Mouse (Mus musculus): Measurements from ENCODE around the gene Gm7075.
"Not testable (repeated sequence)": the region's sequence is repeated elsewhere in the genome, so short reads cannot be mapped to it uniquely, and the experiment has no call there.

Gene Gm7075

DNA sequence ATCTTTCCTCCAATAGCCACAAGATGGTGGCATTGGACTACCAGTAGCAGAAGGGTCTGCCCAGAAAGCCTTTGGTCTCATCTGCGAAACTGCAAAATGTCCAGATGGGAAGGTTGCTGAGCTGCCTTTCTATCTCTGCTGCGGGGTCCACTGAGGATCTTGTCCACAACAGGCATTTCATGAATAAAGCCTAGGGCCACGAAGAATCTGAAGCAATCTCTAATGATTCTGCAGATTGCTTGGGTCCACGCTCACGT lies 1.1 kb upstream of the Gm7075 start:
- in situ Hi-C loops (cut with MseI, MboI) = loop anchor here in 1 of 2 experiments (5.0 kb wide), 1 partner anchor 155 kb away; no protein-coding TSS in a partner anchor

DNA sequence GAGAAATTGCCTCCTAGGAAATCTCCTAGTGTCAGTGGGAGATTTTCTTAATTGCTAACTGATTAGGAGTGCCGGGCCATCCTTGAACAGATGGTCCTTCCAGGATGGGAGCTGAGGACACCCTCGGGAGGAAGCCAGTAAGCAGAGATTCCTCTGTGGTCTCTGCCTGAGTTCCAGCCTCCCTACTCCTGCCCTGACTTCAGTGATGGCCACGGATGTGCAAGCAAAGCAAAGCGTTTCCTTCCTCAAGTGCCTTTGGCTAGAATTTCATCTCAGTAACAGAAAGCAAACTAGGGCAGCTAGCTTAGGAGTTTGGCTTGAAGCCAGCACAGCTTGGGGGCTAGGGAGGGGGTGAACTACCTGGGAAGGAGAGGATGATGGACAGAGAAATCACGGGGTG lies 4.5 kb downstream of the Gm7075 start:
- in situ Hi-C loops (cut with MseI, MboI) = no loop called here

DNA sequence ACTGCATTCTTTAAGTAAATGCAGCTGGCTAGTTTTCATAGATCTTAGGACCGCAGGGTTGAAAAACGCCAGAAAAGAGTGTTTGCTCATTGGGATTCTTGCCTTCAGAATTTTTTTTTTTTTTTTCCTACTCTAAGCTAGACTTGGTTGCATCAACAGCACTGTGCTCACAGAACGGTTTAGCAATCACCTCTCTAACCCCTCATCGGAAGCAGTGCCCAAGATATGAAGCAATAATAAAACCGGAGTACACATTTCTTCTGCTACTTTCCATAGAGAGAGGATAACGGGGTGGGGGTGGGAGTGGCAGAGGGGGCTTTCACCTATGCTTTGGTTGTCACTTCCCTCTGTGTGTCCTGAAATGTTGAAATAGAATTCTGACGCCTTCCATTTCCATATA lies 5.7 kb downstream of the Gm7075 start:
- in situ Hi-C loops (cut with MseI, MboI) = no loop called here

DNA sequence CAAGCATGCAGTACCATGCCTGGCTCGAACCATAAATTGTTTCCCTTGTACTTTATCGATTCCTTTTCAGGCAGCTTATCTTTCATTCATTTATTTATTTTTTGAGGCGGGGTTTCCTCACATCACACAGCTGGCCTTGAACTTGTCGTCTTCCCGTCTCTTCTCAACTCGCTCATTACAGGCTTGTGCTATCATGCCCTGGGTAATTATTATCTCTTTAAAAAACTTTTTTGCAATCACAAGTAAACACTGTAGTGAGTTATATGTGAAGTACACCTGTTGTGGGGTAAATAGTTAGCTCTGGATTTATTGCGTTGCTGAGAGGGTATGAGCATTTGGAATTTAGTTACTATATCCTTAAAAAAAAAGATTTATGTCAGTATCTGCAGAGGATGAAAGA lies 6.3 kb downstream of the Gm7075 start:
- in situ Hi-C loops (cut with MseI, MboI) = no loop called here

DNA sequence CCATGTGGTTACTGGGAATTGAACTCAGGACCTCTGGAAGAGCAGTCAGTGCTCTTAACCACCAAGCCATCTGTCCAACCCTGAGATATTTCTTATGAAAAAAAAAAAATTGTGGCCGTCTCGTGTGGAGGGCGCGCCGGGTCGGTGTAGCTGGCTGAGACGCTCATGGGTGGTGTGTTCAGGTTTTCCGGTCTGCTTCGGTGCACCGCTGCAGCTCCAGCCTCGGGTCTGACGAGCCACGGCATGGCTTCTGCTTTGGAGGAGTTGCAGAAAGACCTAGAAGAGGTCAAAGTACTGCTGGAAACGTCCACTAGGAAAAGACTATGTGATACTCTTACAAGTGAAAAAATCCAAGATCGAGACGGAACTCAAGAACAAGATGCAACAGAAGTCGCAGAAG lies 8.8 kb downstream of the Gm7075 start:
- in situ Hi-C loops (cut with MseI, MboI) = no loop called here

DNA sequence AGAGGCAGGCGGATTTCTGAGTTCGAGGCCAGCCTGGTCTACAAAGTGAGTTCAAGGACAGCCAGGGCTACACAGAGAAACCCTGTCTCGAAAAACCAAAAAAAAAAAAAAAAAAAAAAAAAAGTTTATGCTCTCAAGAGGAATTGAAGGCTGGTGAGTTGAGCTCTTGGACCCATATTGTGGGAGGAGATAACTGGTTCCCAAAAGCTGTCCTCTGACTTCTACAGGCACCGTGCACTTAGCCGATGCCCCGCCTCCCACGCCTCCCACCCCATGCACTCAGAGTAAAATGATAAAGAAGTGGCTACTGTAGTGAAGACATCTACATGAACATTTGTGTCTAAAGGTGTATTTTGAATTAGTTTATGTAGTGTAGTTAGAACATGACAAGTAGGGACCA lies 9.9 kb downstream of the Gm7075 start:
- in situ Hi-C loops (cut with MseI, MboI) = not testable (repeated sequence)

DNA sequence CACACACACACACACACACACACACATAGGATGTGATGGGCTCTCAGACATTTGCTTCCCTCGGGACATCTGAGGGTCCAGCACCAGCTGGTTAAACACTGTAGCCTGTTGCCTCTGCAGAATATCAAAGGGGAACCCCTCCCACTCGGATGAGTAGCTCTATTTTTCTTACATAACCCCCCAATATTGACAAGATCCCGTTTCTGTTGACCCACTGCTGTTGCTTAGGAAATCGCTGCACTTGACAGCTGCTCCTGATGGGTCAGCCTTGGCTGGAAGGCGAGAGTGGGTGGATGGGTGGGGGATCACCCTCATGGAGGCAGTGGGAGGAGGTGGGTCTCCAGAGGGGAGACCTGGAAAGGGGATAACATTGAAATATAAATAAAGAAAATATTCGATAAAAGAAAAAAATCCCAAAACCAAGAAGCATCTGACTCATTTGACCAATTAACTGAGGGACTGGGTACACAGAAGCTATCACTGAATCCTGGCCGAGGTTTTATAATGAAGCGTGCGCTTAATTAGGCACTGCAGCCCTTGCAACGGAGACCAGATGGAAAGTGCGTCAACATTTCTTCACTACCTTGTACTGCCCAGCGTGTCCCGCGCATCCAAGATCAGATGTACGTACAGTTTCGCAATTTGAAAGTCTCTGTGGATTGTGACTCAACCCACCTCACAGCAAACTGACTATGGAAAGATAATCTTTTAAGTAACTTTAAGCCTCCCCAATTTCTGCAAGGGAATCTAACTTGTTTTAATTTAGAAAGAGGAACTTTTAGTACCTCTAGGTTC lies 11.2 kb downstream of the Gm7075 start:
- in situ Hi-C loops (cut with MseI, MboI) = no loop called here

DNA sequence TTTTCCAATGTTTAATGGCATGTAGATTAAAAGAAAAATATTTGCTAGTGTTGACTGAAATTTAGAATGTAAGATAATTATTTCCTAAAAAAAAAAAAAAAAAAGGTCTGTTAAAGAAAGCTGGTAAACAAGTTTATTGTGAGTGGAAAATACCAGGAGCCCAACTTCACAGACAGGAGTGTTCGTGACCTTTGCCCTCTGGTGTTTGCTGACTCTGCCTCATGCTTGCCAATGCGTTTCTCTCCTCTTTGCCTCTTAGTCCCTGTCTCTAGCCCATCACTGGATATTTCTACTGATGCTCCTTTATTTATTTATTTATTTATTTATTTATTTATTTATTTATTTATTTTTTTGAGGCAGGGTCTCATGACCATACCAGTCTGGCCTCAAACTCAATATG lies 18.0 kb downstream of the Gm7075 start:
- in situ Hi-C loops (cut with MseI, MboI) = no loop called here

DNA sequence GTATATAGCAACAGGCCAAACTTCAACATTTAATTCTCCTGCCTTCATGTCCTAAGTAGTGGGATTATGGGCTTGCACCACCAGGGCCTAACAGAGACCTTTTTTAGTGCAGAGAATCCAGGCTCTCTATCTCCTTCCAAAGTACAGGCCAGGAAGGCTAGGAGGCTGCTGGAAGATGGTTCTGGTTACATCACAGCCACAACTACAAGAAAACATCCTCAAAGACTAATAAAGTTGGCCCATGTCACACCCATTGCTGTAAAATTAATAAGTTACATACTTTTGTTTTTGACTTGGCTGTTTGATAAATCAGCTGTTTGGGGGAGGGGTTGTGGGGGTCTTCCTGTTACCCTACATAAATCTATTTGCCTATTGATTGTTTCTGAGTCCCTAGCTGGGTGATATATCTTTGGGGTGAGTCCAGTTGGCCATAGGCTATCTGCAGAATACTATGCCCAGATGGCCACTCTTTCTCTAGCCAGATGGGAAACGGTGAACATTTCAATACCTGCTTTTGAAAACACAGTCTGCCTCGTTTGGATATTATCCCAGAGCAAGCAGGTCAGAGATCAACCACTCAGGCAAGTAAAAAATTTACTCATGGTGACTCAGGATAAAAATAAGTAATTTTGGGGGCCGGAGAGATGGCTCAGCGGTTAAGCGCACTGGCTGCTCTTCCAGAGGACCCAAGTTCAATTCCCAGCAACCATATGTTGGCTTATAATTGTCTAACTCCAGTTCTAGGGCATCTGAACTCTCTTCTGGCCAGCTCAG lies 18.7 kb downstream of the Gm7075 start:
- in situ Hi-C loops (cut with MseI, MboI) = no loop called here

DNA sequence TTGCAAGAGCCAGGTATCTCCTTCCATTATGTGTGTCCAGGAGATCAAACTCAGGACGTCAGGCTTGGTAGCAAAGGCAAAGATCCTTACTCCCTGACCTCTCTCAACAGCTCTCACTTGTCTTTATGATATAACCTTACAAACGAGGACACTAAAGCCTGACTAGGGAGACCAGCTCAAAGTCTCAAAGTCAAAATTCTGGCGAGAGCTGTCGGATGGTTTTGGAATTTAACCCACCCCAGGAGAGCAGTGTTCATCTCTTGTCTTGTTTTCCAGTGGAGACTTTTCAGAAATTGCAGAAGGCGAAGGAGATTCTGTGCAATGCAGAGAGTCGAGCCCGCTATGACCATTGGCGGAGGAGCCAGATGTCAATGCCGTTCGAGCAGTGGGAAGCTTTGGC lies 24.6 kb downstream of the Gm7075 start:
- in situ Hi-C loops (cut with MseI, MboI) = no loop called here

DNA sequence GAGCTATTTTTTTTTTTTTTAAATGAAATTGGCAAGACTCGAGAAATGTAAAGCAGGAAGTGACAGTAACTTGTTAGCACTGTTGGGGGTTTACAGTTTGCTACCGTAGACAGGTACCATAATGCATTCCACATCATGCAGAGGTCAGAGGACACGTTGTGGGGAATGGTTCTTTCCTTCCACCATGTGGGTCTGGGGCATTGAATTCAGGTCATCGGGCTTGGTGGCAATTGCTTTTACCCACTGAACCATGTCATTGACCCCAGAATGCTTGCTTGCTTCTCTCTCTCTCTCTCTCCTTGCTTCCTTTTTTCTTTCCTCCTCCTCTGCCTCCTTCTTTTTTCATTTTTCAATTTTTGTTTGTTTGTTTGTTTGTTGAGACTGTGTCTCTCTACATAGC lies 32.6 kb downstream of the Gm7075 start:
- in situ Hi-C loops (cut with MseI, MboI) = no loop called here

DNA sequence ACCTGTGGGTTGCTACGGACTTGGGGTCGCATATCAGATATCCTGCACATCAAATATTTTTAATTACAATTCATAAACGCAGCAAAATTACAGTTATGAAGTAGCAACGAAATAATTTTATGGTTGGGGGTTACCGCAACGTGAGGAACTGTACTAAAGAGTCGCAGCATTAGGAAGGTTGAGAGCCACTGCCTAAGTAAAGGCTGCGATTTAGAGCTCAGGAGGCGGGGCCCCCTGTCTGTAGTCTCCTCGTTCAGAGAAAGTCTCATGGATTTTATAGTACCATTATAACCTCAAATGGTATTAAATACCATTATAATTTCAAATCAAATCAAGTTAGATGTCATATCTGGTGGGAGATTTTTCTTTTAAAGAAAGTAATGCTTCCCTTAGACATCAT lies 34.6 kb downstream of the Gm7075 start:
- in situ Hi-C loops (cut with MseI, MboI) = no loop called here

DNA sequence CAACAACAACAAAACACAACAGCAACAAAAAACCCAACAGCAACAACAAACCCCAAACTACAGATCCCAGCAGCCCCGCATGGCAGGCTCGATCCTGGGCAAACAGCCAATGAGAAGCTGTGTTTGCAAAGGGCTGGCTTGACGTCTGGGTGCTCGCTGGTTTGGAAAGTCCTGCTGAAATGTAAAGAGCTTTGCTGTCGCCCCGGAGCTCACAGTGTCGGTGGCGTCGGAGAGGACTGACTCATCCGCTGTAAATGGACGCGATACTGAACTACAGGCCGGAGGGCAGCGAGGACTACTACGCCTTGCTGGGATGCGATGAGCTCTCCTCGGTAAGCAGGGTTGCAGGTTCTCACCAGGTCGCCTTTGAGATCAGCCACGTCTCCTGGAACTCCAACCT lies 35.1 kb downstream of the Gm7075 start:
- in situ Hi-C loops (cut with MseI, MboI) = no loop called here

DNA sequence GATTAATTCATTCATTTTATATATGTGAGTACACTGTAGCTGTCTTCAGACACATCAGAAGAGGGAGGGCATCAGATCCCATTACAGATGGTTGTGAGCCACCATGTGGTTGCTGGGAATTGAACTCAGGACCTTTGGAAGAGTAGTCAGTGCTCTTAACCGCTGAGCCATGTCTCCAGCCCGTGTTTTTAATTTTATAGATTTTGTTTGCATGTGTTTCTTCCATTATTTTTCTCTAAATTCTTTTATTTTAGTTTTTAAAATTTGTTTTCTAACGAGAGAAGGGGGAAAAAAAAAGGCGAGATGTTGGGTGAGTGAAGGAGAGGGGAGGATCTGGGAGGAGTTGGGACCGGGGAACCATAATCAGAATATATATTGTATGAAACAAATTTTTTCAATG lies 35.7 kb downstream of the Gm7075 start:
- in situ Hi-C loops (cut with MseI, MboI) = not testable (repeated sequence)

DNA sequence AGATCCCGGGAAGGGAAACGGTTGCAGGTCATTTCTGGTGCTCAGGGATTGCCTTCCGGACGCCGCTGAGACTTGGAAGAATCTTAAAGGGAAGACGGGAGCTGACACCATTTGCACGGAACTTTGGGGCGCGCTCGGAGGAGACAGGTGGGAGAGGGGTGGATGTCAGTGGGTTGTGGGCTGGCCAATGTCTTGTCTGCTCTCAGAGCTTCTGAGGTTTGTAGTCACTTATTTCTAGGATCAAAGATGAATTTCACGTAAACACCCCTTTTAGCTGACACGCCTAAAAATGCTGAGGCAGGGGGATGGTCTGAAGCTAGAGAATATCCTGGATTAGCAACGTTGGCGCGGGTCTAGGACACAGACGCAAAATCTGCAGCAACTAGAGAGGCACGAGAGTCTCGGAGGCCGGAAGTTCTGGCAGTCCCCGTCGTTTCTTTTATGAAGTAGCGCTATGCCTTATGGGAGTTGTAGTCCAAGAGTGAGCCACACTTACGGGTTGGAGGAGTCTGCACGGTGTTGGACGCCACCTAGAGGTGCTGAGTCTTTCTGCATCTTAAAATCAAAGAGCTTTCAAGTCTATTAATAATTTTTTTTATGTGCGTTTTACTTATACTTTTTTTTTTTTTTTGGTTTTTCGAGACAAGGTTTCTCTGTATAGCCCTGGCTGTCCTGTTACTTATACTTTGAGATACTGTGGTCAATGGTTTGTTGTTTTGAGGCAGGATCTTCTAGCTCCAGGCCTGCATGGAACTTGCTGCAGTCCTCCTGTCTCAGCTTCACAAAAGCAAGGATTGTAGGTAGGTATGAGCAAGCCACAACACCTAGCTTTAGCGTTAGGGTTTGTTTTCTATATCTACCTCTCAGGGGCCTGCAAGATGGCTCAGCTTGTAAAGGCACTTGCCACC lies 39.0 kb downstream of the Gm7075 start, which contains the start of gene Dnajc12:
Gene Dnajc12 (plus strand): TSS at position 72 of the 908 bp plus-strand sequence.
- in situ Hi-C loops (cut with MseI, MboI) = no loop called here

DNA sequence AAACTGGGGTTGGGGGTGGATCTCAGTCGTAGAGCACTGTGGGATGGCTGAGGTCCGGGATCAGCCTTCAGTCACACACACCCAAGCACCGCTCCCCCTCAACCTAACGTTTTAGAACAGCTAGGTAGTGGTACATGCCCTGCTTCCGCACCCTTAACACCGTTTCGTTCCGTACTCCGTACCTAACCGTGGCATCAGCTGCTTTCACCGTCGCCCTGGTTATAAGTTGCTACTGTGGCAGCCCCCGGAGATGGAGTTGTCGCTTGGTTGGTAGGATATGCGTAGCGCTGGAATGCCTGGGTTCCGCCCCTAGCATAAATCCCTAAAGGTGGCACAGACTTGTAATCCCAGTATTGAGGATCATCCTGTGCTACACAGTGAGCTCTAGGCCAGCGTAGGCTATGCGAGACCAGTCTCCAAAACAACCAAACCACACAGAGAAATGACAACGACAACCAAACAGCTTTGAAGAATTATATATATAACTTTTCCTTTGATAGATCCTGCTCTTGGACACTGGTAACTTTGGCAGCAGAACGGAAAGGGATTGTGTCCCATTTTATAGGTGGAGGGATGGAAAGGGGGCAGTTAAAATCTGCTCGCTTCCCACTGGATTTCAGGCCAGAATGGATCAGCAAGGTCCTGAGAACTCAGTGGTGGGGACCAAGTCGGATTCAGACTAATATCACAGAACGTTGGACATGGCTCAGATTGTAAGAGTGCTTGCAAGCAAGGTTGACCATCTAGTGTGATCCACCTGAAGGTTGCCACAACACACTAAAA lies 39.9 kb downstream of the Gm7075 start, which contains the start of gene Sirt1:
Gene Sirt1 (minus strand): TSS at position 207 of the 783 bp plus-strand sequence.
- in situ Hi-C loops (cut with MseI, MboI) = no loop called here

DNA sequence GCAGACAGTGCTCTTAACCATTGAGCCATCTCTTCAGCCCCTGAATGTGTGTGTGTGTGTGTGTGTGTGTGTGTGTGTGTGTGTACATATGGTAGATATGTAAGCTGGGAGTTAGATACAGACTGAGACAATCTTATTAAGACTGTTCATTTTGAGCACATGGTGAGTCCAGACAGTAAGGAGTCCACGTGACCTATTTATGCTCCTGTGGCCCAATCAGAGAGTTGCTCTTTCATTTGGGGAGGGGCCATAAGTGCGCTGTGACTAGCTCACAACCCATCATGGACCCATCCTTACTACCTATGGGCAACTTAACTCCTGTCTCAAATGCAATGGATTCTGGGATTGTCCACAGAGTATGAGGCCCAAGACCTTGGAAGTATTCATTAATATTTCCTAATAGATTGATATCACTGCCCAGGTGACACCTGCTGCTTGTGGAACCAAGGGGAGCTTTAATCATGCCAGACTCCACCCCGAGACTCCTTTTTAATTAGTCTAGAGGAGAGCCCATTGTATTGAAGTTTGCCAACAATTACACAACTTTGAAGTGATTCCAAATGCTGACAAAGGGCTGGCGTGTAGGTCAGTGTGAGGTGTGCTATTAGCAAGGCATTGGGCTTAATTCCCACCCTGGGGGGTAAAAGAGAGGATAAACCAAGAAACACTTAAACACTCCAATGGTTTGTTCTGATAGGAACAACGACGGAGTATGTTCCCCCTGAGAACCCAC lies 42.5 kb downstream of the Gm7075 start:
- in situ Hi-C loops (cut with MseI, MboI) = loop anchor here in 1 of 2 experiments (10.0 kb wide), 1 partner anchor 74 kb away; no protein-coding TSS in a partner anchor

DNA sequence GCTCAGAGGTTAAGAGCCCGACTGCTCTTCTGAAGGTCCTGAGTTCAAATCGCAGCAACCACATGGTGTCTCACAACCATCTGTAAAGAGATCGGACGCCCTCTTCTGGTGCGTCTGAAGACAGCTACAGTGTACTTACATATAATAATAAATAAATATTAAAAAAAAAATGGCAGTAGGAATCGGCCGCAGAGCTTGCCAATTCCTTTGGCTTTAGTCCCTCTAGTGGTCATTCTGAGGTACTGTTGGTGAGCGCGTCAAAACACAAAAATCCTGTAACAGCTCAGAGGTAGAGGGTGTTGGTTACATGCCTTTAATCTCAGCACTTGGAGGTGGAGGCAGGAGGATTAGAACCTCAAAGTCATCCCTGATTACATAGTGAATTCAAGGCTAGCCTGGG lies 44.1 kb downstream of the Gm7075 start:
- in situ Hi-C loops (cut with MseI, MboI) = loop anchor here in 1 of 2 experiments (10.0 kb wide), 1 partner anchor 73 kb away; no protein-coding TSS in a partner anchor

DNA sequence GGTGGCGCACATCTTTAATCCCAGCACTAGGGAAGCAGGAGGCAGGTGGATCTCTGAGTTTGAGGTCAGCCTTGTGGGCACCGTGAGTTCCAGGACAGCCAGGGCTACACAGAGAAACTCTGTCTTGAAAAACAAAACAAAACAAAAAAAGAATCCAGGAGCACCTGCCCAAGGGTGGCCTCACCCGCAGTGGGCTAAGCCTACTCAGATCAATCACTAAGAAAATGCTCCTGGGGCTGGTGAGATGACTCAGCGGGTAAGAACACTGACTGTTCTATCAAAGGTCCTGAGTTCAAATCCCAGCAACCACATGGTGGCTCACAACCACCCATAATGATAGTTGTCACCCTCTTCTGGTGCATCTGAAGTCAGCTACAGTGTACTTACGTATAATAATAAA lies 45.3 kb downstream of the Gm7075 start:
- in situ Hi-C loops (cut with MseI, MboI) = loop anchor here in 1 of 2 experiments (10.0 kb wide), 1 partner anchor 72 kb away; no protein-coding TSS in a partner anchor

Data from mouse trophoblast stem cell (cell line).